Mouse (Mus musculus): Measurements from ENCODE around the gene Olfr1025-ps1.

The Olfr1025-ps1 gene

DNA sequence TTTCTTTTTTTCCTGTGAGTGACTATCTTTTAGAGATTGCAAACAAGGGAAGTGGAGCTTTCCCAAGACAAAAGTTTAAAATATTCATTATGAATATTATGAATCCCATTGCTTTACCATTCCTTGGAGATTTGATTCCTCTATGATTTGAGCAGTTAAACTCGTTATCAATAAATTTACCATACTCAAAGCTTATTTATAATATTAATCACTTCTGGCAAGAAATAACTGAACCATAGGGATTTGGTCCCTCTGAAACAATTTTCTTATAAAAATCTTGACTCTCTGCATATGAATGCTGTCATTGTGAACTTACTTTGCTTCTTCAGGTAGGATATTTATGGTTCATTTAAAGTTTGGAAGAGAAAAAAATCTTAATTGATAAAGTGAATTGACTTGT is at the start of gene Olfr1025-ps1:
TSS of gene Olfr1025-ps1 (plus strand) at position 301 of the 400 bp plus-strand sequence.
- no peak for DNase-seq (ENCODE audit: extremely low spot score, low read depth, low spot score)

DNA sequence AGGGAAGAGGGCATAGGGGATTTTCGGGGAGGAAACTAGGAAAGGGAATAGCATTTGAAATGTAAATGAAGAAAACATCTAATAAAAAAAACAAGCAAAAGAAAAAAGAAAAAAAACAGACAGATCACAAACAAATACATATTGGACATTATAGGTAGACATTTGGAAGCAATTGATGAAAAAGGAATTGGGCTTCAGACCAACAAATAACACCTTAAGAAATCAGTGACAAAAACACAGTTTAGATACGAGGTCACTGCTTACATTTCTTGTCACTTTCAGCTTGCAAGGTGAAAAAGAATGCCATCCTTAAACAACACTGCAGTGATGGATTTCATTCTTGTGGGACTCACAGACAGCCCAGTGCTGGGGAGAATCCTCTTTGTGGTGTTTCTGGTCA is 46.7 kb upstream of the Olfr1025-ps1 start, which contains the start of gene Olfr1022:
TSS of gene Olfr1022 (plus strand) at position 301 of the 400 bp plus-strand sequence.
- no peak for DNase-seq (ENCODE audit: extremely low spot score, low read depth, low spot score)

DNA sequence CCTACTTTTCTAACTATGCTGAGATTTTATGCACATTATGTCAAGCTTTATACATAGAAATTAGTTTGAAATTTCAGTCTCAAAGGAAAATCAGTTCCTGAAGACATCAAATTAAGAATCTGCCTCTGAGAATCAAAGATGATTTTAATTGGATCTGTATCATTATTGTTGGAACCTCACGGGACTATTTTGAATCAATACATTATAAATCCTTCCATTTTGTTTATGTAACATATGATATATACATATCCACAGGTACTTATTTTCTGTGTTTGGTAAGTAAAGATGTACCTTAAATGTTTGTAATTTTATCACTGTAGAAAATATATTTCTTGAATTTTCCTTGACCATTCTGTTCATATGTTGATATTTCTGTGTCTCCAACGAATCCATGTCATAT is 29.7 kb upstream of the Olfr1025-ps1 start, which contains the start of gene Olfr1023:
TSS of gene Olfr1023 (plus strand) at position 301 of the 400 bp plus-strand sequence.
- DNase-seq (ENCODE audit: extremely low spot score, low read depth, low spot score) = no peak

DNA sequence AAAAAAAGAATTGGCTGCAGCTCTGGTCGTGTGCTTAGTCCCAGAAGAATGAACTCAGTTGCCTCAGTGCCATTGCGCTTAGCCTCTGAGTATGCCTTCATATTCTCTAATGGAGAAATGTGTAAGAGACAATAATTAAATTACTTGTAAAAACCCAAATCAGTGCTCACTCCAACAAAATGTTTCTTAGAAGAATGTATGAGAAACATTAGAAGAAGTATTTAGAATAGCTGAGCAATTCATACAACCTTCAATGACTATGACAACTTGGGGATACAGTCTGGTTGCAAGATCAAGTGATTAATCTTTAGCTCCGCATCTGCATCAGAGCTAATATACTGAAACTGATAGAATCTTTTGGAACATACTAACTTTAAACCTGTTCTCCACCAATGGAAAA is 10.0 kb upstream of the Olfr1025-ps1 start, which contains the start of gene Olfr1024:
TSS of gene Olfr1024 (minus strand) at position 101 of the 400 bp plus-strand sequence.
- DNase-seq (ENCODE audit: extremely low spot score, low read depth, low spot score) = no peak

DNA sequence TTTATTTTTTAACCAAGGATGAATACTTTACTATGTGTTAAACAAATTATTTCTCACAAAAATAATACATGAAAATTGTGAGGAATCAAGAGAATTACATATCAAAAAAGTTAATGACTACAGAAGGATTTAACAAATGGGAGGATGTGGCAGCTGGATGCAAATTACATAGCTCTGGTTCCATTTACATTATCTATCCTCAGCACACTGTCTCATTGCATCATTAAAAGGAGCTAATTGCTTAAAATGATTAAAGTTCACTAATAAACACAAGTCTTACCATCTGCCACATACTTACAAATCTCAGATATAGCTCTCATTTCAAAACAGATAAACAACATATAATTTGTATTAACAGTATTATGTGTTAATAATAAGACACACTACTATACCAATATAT is 1.8 kb upstream of the Olfr1025-ps1 start:
- DNase-seq (ENCODE audit: extremely low spot score, low read depth, low spot score) = no peak

DNA sequence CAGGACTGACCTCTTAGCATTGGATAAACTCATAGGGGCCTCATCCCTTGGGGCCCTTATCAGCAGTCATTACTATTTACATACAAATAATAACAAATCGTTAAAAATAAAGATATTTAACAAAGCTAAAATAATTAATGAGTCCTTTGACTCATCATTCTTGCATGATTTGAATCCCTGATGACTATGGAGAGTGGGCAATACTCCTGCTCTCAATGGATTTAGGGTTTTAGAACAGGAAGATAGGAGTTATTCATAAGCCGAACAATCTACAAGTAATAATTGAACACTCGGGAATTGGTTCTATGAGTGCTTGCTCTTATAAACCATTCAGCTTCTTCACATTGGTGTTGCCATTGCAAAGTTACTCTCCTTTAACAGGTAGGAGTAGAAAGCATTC is 6.3 kb downstream of the Olfr1025-ps1 start, which contains the start of gene Olfr1026:
TSS of gene Olfr1026 (plus strand) at position 301 of the 400 bp plus-strand sequence.
- DNase-seq (ENCODE audit: extremely low spot score, low read depth, low spot score) = no peak

DNA sequence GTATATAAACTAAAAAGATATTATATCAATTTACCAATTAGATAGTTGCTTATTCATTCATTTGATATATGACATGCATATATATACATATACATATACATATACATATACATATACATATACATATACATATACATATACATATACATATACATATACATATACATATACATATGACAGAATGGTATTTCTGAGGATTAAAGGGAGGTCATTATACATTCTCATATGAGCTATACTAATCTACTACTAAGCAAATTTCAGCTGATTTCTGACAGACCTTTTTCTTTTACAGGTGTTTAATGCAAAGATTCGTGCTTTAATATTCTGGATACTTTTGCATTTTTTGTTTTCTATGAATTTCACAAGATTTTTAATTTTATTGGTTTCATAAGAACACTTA is 35.1 kb downstream of the Olfr1025-ps1 start, which contains the start of gene Olfr1028:
TSS of gene Olfr1028 (plus strand) at position 301 of the 400 bp plus-strand sequence.
- DNase-seq (ENCODE audit: extremely low spot score, low read depth, low spot score) = no peak
